26 mouse cellular contexts compared by ENCODE assay signal in genomic region chr1:155391537-155391936, GRCm38 (mm10). TPM values are rescaled to one million over a fixed set of nuclear protein-coding genes. Genes with fewer than 3 reads are reported as not detected.
DNase-seq lines count a peak whose midpoint lies in the region; ATAC-seq lines count a peak whose summit lies in the region.
"Had no signal": no experiment of that assay in that cellular context is flagged by ENCODE, and none has a peak within 500 bp of the region (broad histone marks: within the 10 kb centered on the region; RNA-seq: fewer than 3 reads in every experiment).

No protein-coding gene starts in this region.

- no peak for DNase-seq in forebrain, embryonic 11.5 days (ENCODE audit: low spot score)
- peak; percentile 8 for DNase-seq in thymus, postnatal 0 days (ENCODE audit: low spot score)
- DNase-seq in thymus, postnatal 4 days: no peak
- no peak for DNase-seq in cerebellum, adult 8-10 months
- no peak for DNase-seq in heart, adult 18-20 months
- DNase-seq: adrenal gland, adult 8-10 months; adrenal gland, postnatal 25 days; cerebellum, adult 18-20 months; cerebellum, adult 9-11 months; cerebellum, postnatal 25 days; embryo, embryonic 11 days; gastrocnemius, postnatal 25 days; kidney, adult 11 months had no signal

- no peaks in the 10 kb centered on the region for H3K36me3 ChIP-seq in forebrain, embryonic 11.5 days (ENCODE audit: control insufficient read depth, insufficient read depth, low read length)
- no peaks in the 10 kb centered on the region for H3K36me3 ChIP-seq in forebrain, embryonic 16.5 days (ENCODE audit: control insufficient read depth, insufficient read depth)
- H3K36me3 ChIP-seq: embryonic facial prominence, embryonic 10.5 days; embryonic facial prominence, embryonic 13.5 days; hindbrain, embryonic 10.5 days; hindbrain, embryonic 13.5 days; intestine, embryonic 15.5 days had no signal

- H3K9me3 ChIP-seq in forebrain, embryonic 11.5 days (ENCODE audit: control insufficient read depth, low read length): no peaks in the 10 kb centered on the region
- no peaks in the 10 kb centered on the region for H3K9me3 ChIP-seq in forebrain, embryonic 16.5 days (ENCODE audit: control insufficient read depth, low read length)
- H3K9me3 ChIP-seq: embryonic facial prominence, embryonic 10.5 days; embryonic facial prominence, embryonic 13.5 days; hindbrain, embryonic 10.5 days; hindbrain, embryonic 13.5 days; intestine, embryonic 15.5 days had no signal

- WGBS in forebrain, embryonic 11.5 days: 49% methylated on average over 4 of the region's 4 CpGs
- 48% methylated on average over 4 of the region's 4 CpGs for WGBS in forebrain, embryonic 16.5 days

- H3K27me3 ChIP-seq in forebrain, embryonic 11.5 days (ENCODE audit: control insufficient read depth, insufficient read depth, low read length): no peaks in the 10 kb centered on the region
- no peaks in the 10 kb centered on the region for H3K27me3 ChIP-seq in forebrain, embryonic 16.5 days (replicated peaks; ENCODE audit: control insufficient read depth, insufficient read depth, low read length)
- H3K27me3 ChIP-seq: embryonic facial prominence, embryonic 13.5 days; hindbrain, embryonic 13.5 days; intestine, embryonic 15.5 days had no signal

- ATAC-seq in forebrain, embryonic 11.5 days (replicated peaks; ENCODE audit: low FRiP score): no peak
- no peak for ATAC-seq in forebrain, embryonic 16.5 days
- ATAC-seq in hematopoietic stem cell, adult 5-6 weeks (replicated peaks in 1 of 2; ENCODE audit: insufficient read depth in 1 of 2, low FRiP score in 2 of 2, low TSS enrichment in 1 of 2, low read depth in 1 of 2, poor library complexity in 2 of 2, severe bottlenecking in 2 of 2): peak; percentile 53 to 76; a peak in 2 of 4 replicates
- ATAC-seq in megakaryocyte progenitor cell, adult 5-6 weeks (replicated peaks; ENCODE audit: poor library complexity): 0 out of 2 replicates have a peak, but pooled peaks have one; percentile 56
- ATAC-seq: activated CD4-positive, CD25-positive, alpha-beta regulatory T cell, adult 4 months; CD4-positive, CD25-positive, alpha-beta regulatory T cell, adult 4 months; hindbrain, embryonic 16.5 days; intestine, embryonic 15.5 days had no signal

- H3K9ac ChIP-seq in forebrain, embryonic 11.5 days (ENCODE audit: low read length): no peak overlapping the region
- H3K9ac ChIP-seq in forebrain, embryonic 16.5 days (replicated peaks; ENCODE audit: low read depth, low read length): no peak overlapping the region
- H3K9ac ChIP-seq: embryonic facial prominence, embryonic 13.5 days; hindbrain, embryonic 13.5 days; intestine, embryonic 15.5 days had no signal

- H3K27ac ChIP-seq in forebrain, embryonic 11.5 days (ENCODE audit: low read depth, low read length): 0 out of 2 replicates have a peak overlapping the region, but pooled peaks have one; percentile 25
- no peak overlapping the region for H3K27ac ChIP-seq in forebrain, embryonic 16.5 days (ENCODE audit: low read length)
- H3K27ac ChIP-seq: embryonic facial prominence, embryonic 10.5 days; embryonic facial prominence, embryonic 13.5 days; hindbrain, embryonic 10.5 days; hindbrain, embryonic 13.5 days; intestine, embryonic 15.5 days had no signal

- peaks cover 8% of the 10 kb centered on the region; the same call in 1 of the 2 replicates for H3K4me1 ChIP-seq in forebrain, embryonic 11.5 days (replicated peaks; ENCODE audit: control insufficient read depth, insufficient read depth, low read length)
- peaks cover 15% of the 10 kb centered on the region for H3K4me1 ChIP-seq in forebrain, embryonic 16.5 days (replicated peaks; ENCODE audit: control insufficient read depth, insufficient read depth, low read length)
- H3K4me1 ChIP-seq: hindbrain, embryonic 10.5 days; intestine, embryonic 15.5 days had no signal

- no peak overlapping the region for H3K4me3 ChIP-seq in forebrain, embryonic 11.5 days (ENCODE audit: low read depth, low read length)
- no peak overlapping the region for H3K4me3 ChIP-seq in forebrain, embryonic 16.5 days (replicated peaks; ENCODE audit: low read length)
- H3K4me3 ChIP-seq: embryonic facial prominence, embryonic 10.5 days; embryonic facial prominence, embryonic 13.5 days; erythroblast, embryonic 14.5 days; hindbrain, embryonic 10.5 days; hindbrain, embryonic 13.5 days; intestine, embryonic 15.5 days had no signal

- H3K4me2 ChIP-seq in forebrain, embryonic 11.5 days (ENCODE audit: low read depth, low read length, severe bottlenecking): no peak overlapping the region
- H3K4me2 ChIP-seq in forebrain, embryonic 16.5 days (ENCODE audit: low read length): no peak overlapping the region
- H3K4me2 ChIP-seq: embryonic facial prominence, embryonic 13.5 days; heart, embryonic 11.5 days; hindbrain, embryonic 13.5 days; intestine, embryonic 15.5 days had no signal

RNA-seq across cellular contexts. Expression of gene Xpr1, which starts 25.7 kb away (rescaled TPM):
- 14.2 and 16.4 TPM in 2 replicates for polyA plus RNA-seq in forebrain, embryonic 11.5 days (2014; fragmentation: Nextera tagmentation; extraction: Ambion mirVana)
- 65.8 and 92.5 TPM in 2 replicates for polyA plus RNA-seq in forebrain, embryonic 16.5 days (2015; fragmentation: Nextera tagmentation; extraction: Ambion mirVana)
- 4.9 and 7.2 TPM in 2 replicates for polyA plus RNA-seq in thymus, postnatal 0 days (2015; fragmentation: Nextera tagmentation; extraction: Ambion mirVana)
- total RNA-seq in hematopoietic stem cell, adult 5-6 weeks (2017): 27.5 and 30.4 TPM in 2 replicates
- 38.0 and 38.6 TPM in 2 replicates for total RNA-seq in megakaryocyte progenitor cell, adult 5-6 weeks (2015)
- total RNA-seq in megakaryocyte progenitor cell, adult 5-6 weeks (2017): 12.8 and 16.1 TPM in 2 replicates
- 10 to 100 TPM; 28.8 to 33.5 TPM for total RNA-seq in heart, adult 18-20 months (2021)

Comparison
In these comparisons a context has a peak if more than half of its experiments do, and no peak if none do; other contexts are left out.
1. ATAC-seq: peak in hematopoietic stem cell, adult 5-6 weeks (2 of 2) and megakaryocyte progenitor cell, adult 5-6 weeks (single experiment); none in forebrain, embryonic 11.5 days (single experiment) and forebrain, embryonic 16.5 days (single experiment).